Mouse (Mus musculus) liver, adult 2 months (tissue): Measurements from ENCODE around the gene Zfp747.
"Not testable (repeated sequence)": the region's sequence is repeated elsewhere in the genome, so short reads cannot be mapped to it uniquely, and the experiment has no call there.

Experiments used
- CTCF ChIP-seq: fragments of 200-500 bp; IDR thresholded peaks from 2 replicates; pipeline ENCODE4 v1.5.1; 2011; ENCODE audit warnings: low read depth, low read length, control low read depth
- POLR2A ChIP-seq: fragments of 200-500 bp; IDR thresholded peaks from 2 replicates; pipeline ENCODE4 v1.6.1; 2011; ENCODE audit warnings: low read length, control low read depth; ENCODE audit not compliant: insufficient read depth; ENCODE audit errors: extremely low read depth

DNA sequence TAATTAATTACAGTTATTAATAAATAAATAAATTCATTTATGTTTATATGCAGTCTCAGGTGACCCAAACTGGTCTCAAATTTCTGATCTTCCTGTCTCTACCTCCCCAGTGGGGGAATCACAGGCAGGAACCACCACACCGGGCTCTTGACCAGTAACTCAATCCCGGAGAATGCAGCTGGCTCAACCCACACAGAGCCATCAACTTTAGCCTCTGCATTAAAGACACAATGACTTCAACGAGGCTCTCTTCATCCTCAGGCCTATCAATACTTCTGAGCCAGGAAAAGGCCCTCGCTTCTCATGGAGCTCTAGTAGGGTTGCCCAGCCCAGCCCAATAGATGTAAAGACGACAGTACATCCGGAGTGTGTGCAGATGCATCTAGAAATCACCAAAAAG lies 28.3 kb upstream of the Zfp747 start:
- TF ChIP-seq CTCF, POLR2A: not testable (repeated sequence)
